Mouse (Mus musculus): ENCODE measurements around the gene Tbc1d24.

The Tbc1d24 gene

GRCm38 (mm10) chr17:24192848-24193247 lies 12.5 kb downstream of the Tbc1d24 start:
- in situ Hi-C loops (cut with MboI; ENCODE audit: unreplicated experiment in 2 of 2) = no loop called here

- in situ Hi-C loops (cut with MboI; ENCODE audit: unreplicated experiment in 2 of 2) = no loop called here
Measured at GRCm38 (mm10) chr17:24191481-24191880, 13.9 kb downstream of the Tbc1d24 start.

GRCm38 (mm10) chr17:24190934-24191333 lies 14.4 kb downstream of the Tbc1d24 start:
- in situ Hi-C loops (cut with MboI; ENCODE audit: unreplicated experiment in 2 of 2) = no loop called here

GRCm38 (mm10) chr17:24174259-24174658 lies 31.1 kb downstream of the Tbc1d24 start:
- in situ Hi-C loops (cut with MboI; ENCODE audit: unreplicated experiment in 2 of 2) = loop anchor here (5.0 to 10.0 kb wide), 4 partner anchors 68 to 268 kb away; partner anchors contain the start of genes Ccnf (in 1 of the 2) and Dnase1l2 (in 1 of the 2)

GRCm38 (mm10) chr17:24173423-24173822 lies 31.9 kb downstream of the Tbc1d24 start:
- in situ Hi-C loops (cut with MboI; ENCODE audit: unreplicated experiment in 2 of 2) = loop anchor here (5.0 to 10.0 kb wide), 4 partner anchors 69 to 269 kb away; partner anchors contain the start of genes Ccnf (in 1 of the 2) and Dnase1l2 (in 1 of the 2)

- in situ Hi-C loops (cut with MboI; ENCODE audit: unreplicated experiment in 2 of 2) = loop anchor here (5.0 to 10.0 kb wide), 4 partner anchors 71 to 271 kb away; partner anchors contain the start of genes Ccnf (in 1 of the 2) and Dnase1l2 (in 1 of the 2)
Measured at GRCm38 (mm10) chr17:24171738-24172137, 33.6 kb downstream of the Tbc1d24 start.

- in situ Hi-C loops (cut with MboI; ENCODE audit: unreplicated experiment in 2 of 2) = loop anchor here (5.0 to 10.0 kb wide), 4 partner anchors 72 to 272 kb away; partner anchors contain the start of genes Ccnf (in 1 of the 2) and Dnase1l2 (in 1 of the 2)
Measured at GRCm38 (mm10) chr17:24170729-24171128, 34.6 kb downstream of the Tbc1d24 start.

GRCm38 (mm10) chr17:24170125-24170524 lies 35.2 kb downstream of the Tbc1d24 start:
- in situ Hi-C loops (cut with MboI; ENCODE audit: unreplicated experiment in 2 of 2) = loop anchor here (5.0 to 10.0 kb wide), 4 partner anchors 72 to 272 kb away; partner anchors contain the start of genes Ccnf (in 1 of the 2) and Dnase1l2 (in 1 of the 2)

- in situ Hi-C loops (cut with MboI; ENCODE audit: unreplicated experiment in 2 of 2) = loop anchor here (5.0 to 10.0 kb wide), 4 partner anchors 73 to 273 kb away; partner anchors contain the start of genes Ccnf (in 1 of the 2) and Dnase1l2 (in 1 of the 2)
Measured at GRCm38 (mm10) chr17:24169317-24170065, 35.9 kb downstream of the Tbc1d24 start, which contains the start of gene Atp6v0c. Atp6v0c (minus strand) TSS chr17:24169702.

- in situ Hi-C loops (cut with MboI; ENCODE audit: unreplicated experiment in 2 of 2) = no loop called here
Measured at GRCm38 (mm10) chr17:24168590-24169277, 36.6 kb downstream of the Tbc1d24 start.

GRCm38 (mm10) chr17:24167891-24168505 lies 37.4 kb downstream of the Tbc1d24 start:
- in situ Hi-C loops (cut with MboI; ENCODE audit: unreplicated experiment in 2 of 2) = no loop called here

GRCm38 (mm10) chr17:24167120-24167519 lies 38.2 kb downstream of the Tbc1d24 start:
- in situ Hi-C loops (cut with MboI; ENCODE audit: unreplicated experiment in 2 of 2) = no loop called here

GRCm38 (mm10) chr17:24164566-24165259 lies 40.6 kb downstream of the Tbc1d24 start:
- in situ Hi-C loops (cut with MboI; ENCODE audit: unreplicated experiment in 2 of 2) = no loop called here

- in situ Hi-C loops (cut with MboI; ENCODE audit: unreplicated experiment in 2 of 2) = no loop called here
Measured at GRCm38 (mm10) chr17:24163176-24163962, 42.0 kb downstream of the Tbc1d24 start, which contains the start of gene Amdhd2. Amdhd2 (minus strand) TSS chr17:24163766.

- in situ Hi-C loops (cut with MboI; ENCODE audit: unreplicated experiment in 2 of 2) = no loop called here
Measured at GRCm38 (mm10) chr17:24162584-24163175, 42.7 kb downstream of the Tbc1d24 start.

- in situ Hi-C loops (cut with MboI; ENCODE audit: unreplicated experiment in 2 of 2) = no loop called here
Measured at GRCm38 (mm10) chr17:24161466-24161865, 43.9 kb downstream of the Tbc1d24 start.

- in situ Hi-C loops (cut with MboI; ENCODE audit: unreplicated experiment in 2 of 2) = no loop called here
Measured at GRCm38 (mm10) chr17:24157526-24157925, 47.8 kb downstream of the Tbc1d24 start.

- in situ Hi-C loops (cut with MboI; ENCODE audit: unreplicated experiment in 2 of 2) = no loop called here
Measured at GRCm38 (mm10) chr17:24157121-24157520, 48.2 kb downstream of the Tbc1d24 start.

- in situ Hi-C loops (cut with MboI; ENCODE audit: unreplicated experiment in 2 of 2) = no loop called here
Measured at GRCm38 (mm10) chr17:24156394-24156793, 49.0 kb downstream of the Tbc1d24 start.
